25 mouse cellular contexts compared by ENCODE assay signal in genomic region chr13:14498780-14499179, GRCm38 (mm10). TPM values are rescaled to one million over a fixed set of nuclear protein-coding genes. Genes with fewer than 3 reads are reported as not detected.
DNase-seq lines count a peak whose midpoint lies in the region; ATAC-seq lines count a peak whose summit lies in the region.
"Had no signal": no experiment of that assay in that cellular context is flagged by ENCODE, and none has a peak within 500 bp of the region (broad histone marks: within the 10 kb centered on the region; RNA-seq: fewer than 3 reads in every experiment).

No protein-coding gene starts in this region.

- ATAC-seq in frontal cortex, adult (ENCODE audit: low TSS enrichment), result peak; percentile 98
- ATAC-seq: activated CD4-positive, CD25-positive, alpha-beta regulatory T cell, adult 4 months; CD4-positive, CD25-positive, alpha-beta regulatory T cell, adult 4 months; forebrain, embryonic 14.5 days; Patski had no signal

- DNase-seq in frontal cortex, postnatal 25 days (ENCODE audit: low spot score in 2 of 2), result no peak
- DNase-seq in left cerebral cortex, adult 18-20 months (ENCODE audit: low spot score in 2 of 2), result peak; percentile 47 to 58
- DNase-seq in left cerebral cortex, postnatal 10 days (ENCODE audit: extremely low spot score in 1 of 2, low spot score in 2 of 2), result no peak
- DNase-seq in right cerebral cortex, adult 18-20 months, result peak; percentile 58
- no peak for DNase-seq in right cerebral cortex, postnatal 14 days
- DNase-seq in brain, adult 2 months (ENCODE audit: low read depth, low spot score), result peak; percentile 78
- DNase-seq: adrenal gland, adult 8-10 months; adrenal gland, postnatal 14 days; adrenal gland, postnatal 36 days; B cell, adult 2 months; cerebellum, adult 11 months; cerebellum, adult 18-20 months; cerebellum, adult 8-10 months; cerebellum, adult 9-11 months; cerebellum, postnatal 14 days; cerebellum, postnatal 36 days; embryo, embryonic 11 days had no signal

- intact Hi-C loops in left cerebral cortex, postnatal 10 days (cut with DNase I), result no loop called here

RNA-seq across cellular contexts. Expression of gene Hecw1, which starts 24.2 kb away (rescaled TPM):
- total RNA-seq in left cerebral cortex, adult 18-20 months (2021), result 100 to 1,000 TPM; 120 TPM
- 100 to 1,000 TPM; 143 to 159 TPM for total RNA-seq in left cerebral cortex, postnatal 10 days (2021)
- total RNA-seq: adrenal gland, adult 18-20 months; CH12.LX; common myeloid progenitor, adult 5-6 weeks had no signal

Comparison
In these comparisons a context has a peak if more than half of its experiments do, and no peak if none do; other contexts are left out.
1. DNase-seq: peak in left cerebral cortex, adult 18-20 months (2 of 2), right cerebral cortex, adult 18-20 months (single experiment) and brain, adult 2 months (single experiment); none in frontal cortex, postnatal 25 days (0 of 2), left cerebral cortex, postnatal 10 days (0 of 2) and right cerebral cortex, postnatal 14 days (single experiment).